Mouse (Mus musculus) small intestine, adult 2 months (tissue): Measurements from ENCODE around the gene Rnf222. TPM values are rescaled to one million over a fixed set of nuclear protein-coding genes. Genes with fewer than 3 reads are reported as not detected.
A peak's percentile ranks its signal among the peaks of the same experiment; 100 is the strongest.

Source experiments
- H3K27ac ChIP-seq: fragments of 200-500 bp; 2 replicates; pipeline ENCODE4 v1.5.1; 2012; ENCODE audit warnings: low read depth, low read length, control low read depth, inconsistent platforms; ENCODE audit not compliant: insufficient read depth
- H3K27me3 ChIP-seq: fragments of 200-500 bp; 2 replicates; pipeline ENCODE4 v1.6.1; 2012; ENCODE audit warnings: mild to moderate bottlenecking, moderate library complexity, low read length, inconsistent platforms; ENCODE audit not compliant: control insufficient read depth, insufficient read depth
- H3K36me3 ChIP-seq: fragments of 200-500 bp; 2 replicates; pipeline ENCODE4 v1.6.1; 2012; ENCODE audit warnings: mild to moderate bottlenecking, low read length, control low read depth, inconsistent platforms; ENCODE audit not compliant: control insufficient read depth, insufficient read depth
- H3K4me1 ChIP-seq: fragments of 200-500 bp; 2 replicates; pipeline ENCODE4 v1.6.1; 2012; ENCODE audit warnings: low read length, inconsistent platforms, mixed read lengths; ENCODE audit not compliant: control insufficient read depth, insufficient read depth, insufficient read length
- H3K4me3 ChIP-seq: fragments of 200-500 bp; 2 replicates; pipeline ENCODE4 v1.5.1; 2012; ENCODE audit warnings: low read depth, mild to moderate bottlenecking, control low read depth, inconsistent platforms, low read length, moderate library complexity
- CTCF ChIP-seq: fragments of 200-500 bp; IDR thresholded peaks from 2 replicates; pipeline ENCODE4 v1.5.1; 2012; ENCODE audit warnings: low read depth, mild to moderate bottlenecking, control low read depth, inconsistent platforms, low read length, moderate library complexity, mixed read lengths; ENCODE audit not compliant: insufficient replicate concordance, insufficient read length; ENCODE audit errors: extremely low read depth
- POLR2A ChIP-seq: fragments of 200-500 bp; IDR thresholded peaks from 2 replicates; pipeline ENCODE4 v1.6.1; 2012; ENCODE audit warnings: low read depth, mild to moderate bottlenecking, control low read depth, inconsistent platforms, low read length, moderate library complexity
- WGBS: fragments of 180-500 bp; shearing (Covaris S2); methylation state at CpG from one replicate; pipeline ENCODE4 v1.1.7; 2018; 5-methylcytosine and 5-hydroxymethylcytosine counted together
- polyA plus RNA-seq: library from polyadenylated mRNA; depleted of rRNA; stranded (reverse); fragments of >200 nt; gene quantifications from 2 replicates; pipeline ENCODE4 v1.2.3, GENCODE M21; 2012

The Rnf222 gene
- polyA plus RNA-seq, 1 experiment = not detected

DNA sequence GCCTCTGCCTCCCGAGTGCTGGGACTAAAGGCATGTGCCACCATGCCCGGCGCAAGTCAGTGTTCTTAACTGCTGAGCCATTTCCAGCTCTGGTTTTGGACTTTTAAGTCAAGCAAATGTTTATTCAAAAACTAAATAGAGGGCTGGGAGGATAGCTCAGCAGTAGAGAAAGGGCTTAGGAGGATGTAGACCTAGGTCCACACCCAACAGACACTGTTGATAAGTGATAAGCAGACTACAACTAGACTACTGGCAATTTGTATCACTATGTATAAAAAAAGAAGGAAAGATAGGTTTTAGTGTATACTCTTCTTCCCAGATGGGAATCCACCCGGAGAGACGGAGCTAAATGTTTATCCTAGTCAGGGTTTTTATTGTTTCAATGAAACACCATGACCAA lies 7.9 kb downstream of the Rnf222 start:
- TF ChIP-seq CTCF = no peak
- TF ChIP-seq POLR2A = no peak
- H3K4me3 ChIP-seq = no peak overlapping the region
- no peak overlapping the region for H3K27ac ChIP-seq
- 88% methylated on average over 5 of the region's 5 CpGs for WGBS
- H3K27me3 ChIP-seq = no peaks in the 10 kb centered on the region
- H3K4me1 ChIP-seq = peaks cover 5% of the 10 kb centered on the region
- H3K36me3 ChIP-seq = no peaks in the 10 kb centered on the region

- WGBS = 53% methylated on average over 4 of the region's 4 CpGs
- peak; percentile 49; the same call in 1 of the 2 replicates for TF ChIP-seq CTCF
- TF ChIP-seq POLR2A = no peak
- no peaks in the 10 kb centered on the region for H3K36me3 ChIP-seq
- H3K27me3 ChIP-seq = no peaks in the 10 kb centered on the region
- peaks cover 5% of the 10 kb centered on the region for H3K4me1 ChIP-seq
- H3K4me3 ChIP-seq = no peak overlapping the region
- no peak overlapping the region for H3K27ac ChIP-seq
Observed at GRCm38 (mm10) chr11:68897120-68897519, 8.8 kb downstream of the Rnf222 start.

- Histone ChIP-seq H3K4me1 (peaks cover 5% of the 10 kb centered on the region), H3K27ac (no peak overlapping the region), H3K27me3 (no peaks in the 10 kb centered on the region), H3K36me3 (no peaks in the 10 kb centered on the region), H3K4me3 (no peak overlapping the region)
- TF ChIP-seq POLR2A = no peak
- 63% methylated on average over 6 of the region's 6 CpGs for WGBS
Observed at GRCm38 (mm10) chr11:68897838-68898237, 9.5 kb downstream of the Rnf222 start.

DNA sequence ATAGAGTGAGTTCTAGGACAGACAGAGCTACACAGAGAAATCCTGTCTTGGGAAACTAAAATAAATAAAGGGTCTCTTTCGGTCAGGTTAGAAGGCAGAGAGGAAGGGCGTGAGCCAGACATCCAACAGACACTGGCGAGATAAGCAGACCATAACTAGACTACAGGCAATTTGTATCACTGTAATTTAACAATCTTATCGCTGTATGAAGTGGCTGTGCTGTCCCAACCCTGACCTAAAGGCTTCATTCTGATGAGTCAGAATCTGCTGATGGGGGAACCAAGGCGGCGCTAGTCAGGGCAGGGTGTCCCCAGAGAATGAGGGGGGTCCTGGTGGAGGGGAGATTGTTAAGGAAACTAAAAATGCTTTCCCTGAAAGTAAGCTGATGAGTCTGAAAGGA lies 10.4 kb downstream of the Rnf222 start:
- Histone ChIP-seq H3K4me1 (peaks cover 5% of the 10 kb centered on the region), H3K27me3 (no peaks in the 10 kb centered on the region), H3K36me3 (peaks cover 7% of the 10 kb centered on the region), H3K4me3 (no peak overlapping the region), H3K27ac (no peak overlapping the region)
- no peak for TF ChIP-seq CTCF
- TF ChIP-seq POLR2A = no peak
- WGBS = 56% methylated on average over 6 of the region's 6 CpGs

GRCm38 (mm10) chr11:68899815-68900214 lies 11.5 kb downstream of the Rnf222 start:
- WGBS = 76% methylated on average over 8 of the region's 8 CpGs

DNA sequence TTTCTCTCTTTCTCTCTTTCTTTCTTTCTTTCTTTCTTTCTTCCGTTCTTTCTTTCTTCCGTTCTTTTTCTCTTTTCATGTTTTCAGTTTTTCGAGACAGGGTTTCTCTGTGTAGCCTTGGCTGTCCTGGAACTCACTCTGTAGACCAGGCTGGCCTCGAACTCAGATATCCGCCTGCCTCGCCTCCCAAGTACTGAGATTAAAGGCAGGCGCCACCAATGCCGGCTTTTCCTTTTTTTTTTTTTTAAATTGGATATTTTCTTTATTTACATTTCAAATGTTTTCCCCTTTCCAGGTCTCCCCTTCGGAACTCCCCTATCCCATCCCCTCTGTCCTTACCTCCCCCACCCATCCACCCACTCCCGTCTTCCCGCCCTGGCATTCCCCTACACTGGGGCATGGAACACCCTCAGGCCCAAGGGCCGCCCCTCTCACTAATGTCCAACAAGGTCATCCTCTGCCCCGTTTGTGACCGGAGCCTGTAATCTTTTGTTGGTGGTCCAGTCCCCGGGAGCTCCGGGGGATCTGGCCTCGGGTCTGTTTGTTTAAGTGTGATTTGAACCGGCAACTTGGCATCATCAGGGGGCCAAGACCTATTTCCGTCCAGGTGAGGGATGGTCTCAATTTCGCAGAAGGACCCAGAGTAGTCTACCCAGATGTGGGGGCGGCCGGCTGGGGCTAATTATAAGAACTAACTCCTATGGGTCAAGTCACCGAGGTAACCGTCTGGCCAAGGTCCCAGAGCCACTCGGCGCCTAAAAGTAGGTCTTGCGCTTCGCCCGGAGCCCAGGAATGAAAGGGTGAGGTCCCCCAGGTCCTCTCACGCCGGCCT lies 12.4 kb downstream of the Rnf222 start:
- Histone ChIP-seq H3K36me3 (peaks cover 23% of the 10 kb centered on the region), H3K27me3 (no peaks in the 10 kb centered on the region), H3K27ac (no peak overlapping the region), H3K4me3 (peak overlapping the region; percentile 60), H3K4me1 (peaks cover 5% of the 10 kb centered on the region)
- TF ChIP-seq CTCF (no peak), POLR2A (no peak)
- 27% methylated on average over 31 of the region's 31 CpGs for WGBS

More at GRCm38 (mm10) chr11:68899815-68900214, 11.5 kb downstream of the Rnf222 start:
- Histone ChIP-seq H3K4me3 (no peak overlapping the region), H3K27ac (no peak overlapping the region), H3K27me3 (no peaks in the 10 kb centered on the region), H3K36me3 (peaks cover 15% of the 10 kb centered on the region), H3K4me1 (peaks cover 5% of the 10 kb centered on the region)
- TF ChIP-seq CTCF (no peak), POLR2A (no peak)

DNA sequence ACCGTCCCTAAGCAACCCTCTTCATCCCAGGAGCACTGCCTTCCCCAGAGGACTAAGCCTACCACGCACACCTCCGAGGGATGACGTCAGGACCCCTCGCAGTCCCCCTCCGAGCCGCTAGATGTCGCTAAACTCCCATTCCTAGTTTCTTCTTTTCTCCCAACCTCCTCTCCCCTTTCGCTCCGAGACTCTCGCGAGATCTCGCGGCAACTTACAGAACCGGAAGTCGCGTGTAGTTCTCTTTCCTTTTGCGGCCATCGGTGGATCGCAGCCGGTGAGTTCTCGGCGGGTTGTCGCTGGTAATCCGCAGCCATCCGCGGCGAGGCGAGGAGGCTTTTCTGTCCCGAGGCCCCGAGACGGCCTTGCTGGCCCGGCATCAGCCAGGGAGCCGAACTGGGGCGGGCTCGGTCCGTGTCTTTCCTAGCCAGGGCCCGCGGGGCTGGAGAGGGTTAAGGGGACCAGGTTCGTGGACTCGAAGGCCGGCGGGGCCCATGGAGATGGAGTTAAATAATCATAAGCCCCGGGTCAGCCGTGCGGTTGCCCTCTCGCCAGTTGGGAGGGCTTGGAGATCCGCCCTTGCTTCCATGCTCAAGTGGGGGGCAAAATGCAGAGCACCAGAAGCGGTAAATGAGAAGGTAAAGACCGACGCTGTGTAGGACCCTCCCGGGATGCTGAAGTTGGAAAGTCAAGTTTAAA lies 13.1 kb downstream of the Rnf222 start, which contains the start of gene Rpl26:
Gene Rpl26, plus strand, starts transcription at position 233 of the 696 bp plus-strand sequence.
- peak within 1 kb of the TSS; percentile 49 for H3K27ac ChIP-seq
- H3K4me1 ChIP-seq = peaks cover 5% of the 10 kb centered on the region
- H3K36me3 ChIP-seq = peaks cover 30% of the 10 kb centered on the region
- WGBS = under 1% methylated on average over 52 of the region's 52 CpGs
- H3K4me3 ChIP-seq = peak within 1 kb of the TSS; percentile 94
- H3K27me3 ChIP-seq = no peaks in the 10 kb centered on the region
- TF ChIP-seq CTCF (peak; percentile 97), POLR2A (peak; percentile 80)
